ENCODE assay signal across 10 mouse cellular contexts in the genomic region with DNA sequence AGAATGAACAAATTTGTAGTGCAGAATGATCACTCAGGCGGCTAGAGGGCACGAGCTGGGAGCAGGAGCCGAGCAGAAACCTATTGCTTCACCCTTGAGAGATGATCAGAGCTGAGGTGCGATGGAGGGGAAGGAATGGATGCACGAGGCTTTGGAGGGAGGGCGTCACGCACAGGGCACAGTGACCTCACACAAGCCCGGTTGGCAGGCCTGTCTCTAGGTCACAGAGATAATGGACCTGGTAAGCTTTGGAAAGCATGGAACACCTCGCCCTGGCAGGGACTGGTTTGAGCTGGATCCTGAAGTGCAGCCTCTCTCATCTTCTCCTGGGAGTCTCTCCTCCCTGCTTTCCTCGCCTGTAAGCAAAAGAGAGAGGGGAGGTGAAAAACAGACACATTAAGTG.
DNase-seq lines count a peak whose midpoint lies in the region; ATAC-seq and TF ChIP-seq lines count a peak whose summit lies in the region.
"Had no signal": no experiment of that assay in that cellular context is flagged by ENCODE, and none has a peak within 500 bp of the region (broad histone marks: within the 10 kb centered on the region; RNA-seq: fewer than 3 reads in every experiment).

No protein-coding gene starts in this region.

- no peak for DNase-seq in neural tube, embryonic 10.5 days (ENCODE audit: extremely low spot score, low spot score)
- no peak for DNase-seq in heart, postnatal 0 days (ENCODE audit: low spot score)
- no peak for DNase-seq in limb, embryonic 10.5 days (ENCODE audit: low spot score)
- DNase-seq in frontal cortex, adult 2 months (ENCODE audit: extremely low spot score in 1 of 2, low spot score in 1 of 2), result no peak
- DNase-seq in lung, postnatal 4 days, result no peak
- DNase-seq in layer of hippocampus, postnatal 10 days (ENCODE audit: low spot score in 2 of 2), result no peak
- no peak for DNase-seq in thymus, adult 2 months

- H3K4me1 ChIP-seq in neural tube, embryonic 12.5 days, result peaks cover 11% of the 10 kb centered on the region; the same call in 1 of the 2 replicates
- H3K4me1 ChIP-seq in heart, postnatal 0 days (ENCODE audit: control insufficient read depth, insufficient read depth), result peaks cover 14% of the 10 kb centered on the region
- peaks cover 38% of the 10 kb centered on the region for H3K4me1 ChIP-seq in limb, embryonic 10.5 days
- H3K4me1 ChIP-seq in thymus, adult 2 months (replicated peaks; ENCODE audit: control insufficient read depth, insufficient read depth, low read length), result peaks cover 8% of the 10 kb centered on the region

- no peak overlapping the region for H3K4me2 ChIP-seq in neural tube, embryonic 12.5 days (replicated peaks)
- H3K4me2 ChIP-seq in heart, postnatal 0 days (ENCODE audit: low read depth, low read length), result no peak overlapping the region
- H3K4me2 ChIP-seq: lung, embryonic 15.5 days had no signal

- no peaks in the 10 kb centered on the region for H3K9me3 ChIP-seq in neural tube, embryonic 12.5 days
- H3K9me3 ChIP-seq in heart, postnatal 0 days (replicated peaks; ENCODE audit: control insufficient read depth, low read length), result no peaks in the 10 kb centered on the region
- H3K9me3 ChIP-seq in limb, embryonic 10.5 days (replicated peaks), result no peaks in the 10 kb centered on the region
- H3K9me3 ChIP-seq: lung, embryonic 15.5 days had no signal

- H3K27ac ChIP-seq in neural tube, embryonic 12.5 days, result no peak overlapping the region
- H3K27ac ChIP-seq in heart, postnatal 0 days (ENCODE audit: low read depth), result no peak overlapping the region
- peak overlapping the region; percentile 70 for H3K27ac ChIP-seq in limb, embryonic 10.5 days
- no peak overlapping the region for H3K27ac ChIP-seq in thymus, adult 2 months (ENCODE audit: control insufficient read depth, insufficient read depth, low read length)
- H3K27ac ChIP-seq: lung, embryonic 15.5 days had no signal

- ATAC-seq in neural tube, embryonic 12.5 days (ENCODE audit: low FRiP score, low read depth), result peak; percentile 56; the same call in 1 of the 2 replicates
- peak; percentile 50 for ATAC-seq in heart, postnatal 0 days (ENCODE audit: insufficient read depth, low read depth)

- no peak overlapping the region for H3K9ac ChIP-seq in neural tube, embryonic 12.5 days
- no peak overlapping the region for H3K9ac ChIP-seq in heart, postnatal 0 days (replicated peaks; ENCODE audit: low read depth, low read length)
- H3K9ac ChIP-seq: lung, embryonic 15.5 days had no signal

- H3K36me3 ChIP-seq in neural tube, embryonic 12.5 days, result no peaks in the 10 kb centered on the region
- no peaks in the 10 kb centered on the region for H3K36me3 ChIP-seq in heart, postnatal 0 days (replicated peaks; ENCODE audit: control insufficient read depth, insufficient read depth, low read length)
- H3K36me3 ChIP-seq in limb, embryonic 10.5 days, result no peaks in the 10 kb centered on the region
- no peaks in the 10 kb centered on the region for H3K36me3 ChIP-seq in thymus, adult 2 months (ENCODE audit: control insufficient read depth, insufficient read depth, low read length)
- H3K36me3 ChIP-seq: lung, embryonic 15.5 days had no signal

- TF ChIP-seq POLR2A in thymus, adult 2 months (IDR thresholded peaks at IDR 0.05; ENCODE audit: control insufficient read depth, extremely low read depth, insufficient read depth, low read length, poor library complexity), result no peak

- WGBS in neural tube, embryonic 12.5 days, result 53% methylated on average over 10 of the region's 10 CpGs
- 49% methylated on average over 10 of the region's 10 CpGs for WGBS in heart, postnatal 0 days
- WGBS in limb, embryonic 10.5 days, result 76% methylated on average over 10 of the region's 10 CpGs
- WGBS in thymus, adult 2 months, result 92% methylated on average over 10 of the region's 10 CpGs

- no peak for TF ChIP-seq CTCF in heart, postnatal 0 days (IDR thresholded peaks at IDR 0.05; ENCODE audit: low read depth)
- no peak for TF ChIP-seq CTCF in thymus, adult 2 months (IDR thresholded peaks at IDR 0.05; ENCODE audit: borderline replicate concordance, control insufficient read depth, extremely low read depth, insufficient read depth, low read length, poor library complexity)

- no peak overlapping the region for H3K4me3 ChIP-seq in neural tube, embryonic 12.5 days
- no peak overlapping the region for H3K4me3 ChIP-seq in heart, postnatal 0 days (ENCODE audit: low read depth, low read length)
- no peak overlapping the region for H3K4me3 ChIP-seq in limb, embryonic 10.5 days
- no peak overlapping the region for H3K4me3 ChIP-seq in thymus, adult 2 months (ENCODE audit: control insufficient read depth, insufficient read depth, low read length)
- H3K4me3 ChIP-seq: lung, embryonic 15.5 days had no signal

- no peak for TF ChIP-seq EP300 in heart, postnatal 0 days (IDR thresholded peaks at IDR 0.05; ENCODE audit: low read depth)

- no peaks in the 10 kb centered on the region for H3K27me3 ChIP-seq in neural tube, embryonic 12.5 days (replicated peaks)
- H3K27me3 ChIP-seq in heart, postnatal 0 days (ENCODE audit: control insufficient read depth, insufficient read depth, low read length), result no peaks in the 10 kb centered on the region
- 0 out of 2 replicates have a peak, but pooled peaks cover 14% of the 10 kb centered on the region for H3K27me3 ChIP-seq in limb, embryonic 10.5 days (ENCODE audit: low read depth, poor library complexity, severe bottlenecking)
- no peaks in the 10 kb centered on the region for H3K27me3 ChIP-seq in thymus, adult 2 months (ENCODE audit: control insufficient read depth, insufficient read depth, low read length)
- H3K27me3 ChIP-seq: lung, embryonic 15.5 days; Patski had no signal
